Mouse (Mus musculus) forelimb bud, embryonic 11.5 days (tissue): ENCODE measurements around the gene Rdh16f2.
"Not testable (repeated sequence)": the region's sequence is repeated elsewhere in the genome, so short reads cannot be mapped to it uniquely, and the experiment has no call there.

Experiments
- DNase-seq: peaks from one replicate; pipeline ENCODE4 v3.0.0-alpha.2; 2012; ENCODE audit warnings: low read depth, low spot score

Rdh16f2 gene

DNA sequence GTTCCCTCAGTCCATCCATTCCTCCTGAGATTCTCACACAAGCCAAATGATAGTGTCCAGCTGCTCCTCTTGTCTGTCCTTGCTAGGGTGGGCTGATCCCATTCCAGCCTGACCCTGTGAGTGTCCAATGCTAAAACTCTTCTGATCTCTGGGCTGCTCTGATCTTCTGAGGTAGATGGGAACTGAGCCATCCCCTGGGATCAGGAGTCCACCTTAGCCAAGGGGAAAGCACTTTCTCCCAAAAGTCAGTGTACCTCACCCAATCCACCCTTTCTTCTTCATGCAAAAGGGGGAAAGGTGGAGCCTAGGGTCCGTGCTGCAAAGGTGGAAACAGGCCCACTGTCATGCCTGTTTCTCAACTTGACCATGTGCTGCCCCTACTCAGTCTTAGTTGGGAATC, 25.2 kb downstream of the Rdh16f2 start:
- no peak for DNase-seq

- not testable (repeated sequence) for DNase-seq
These were observed 27.1 kb downstream of the Rdh16f2 start for GRCm38 (mm10) chr10:127893163-127894022.

GRCm38 (mm10) chr10:127896705-127897104, 30.4 kb downstream of the Rdh16f2 start:
- no peak for DNase-seq

- no peak for DNase-seq
These were observed 31.2 kb downstream of the Rdh16f2 start for GRCm38 (mm10) chr10:127897506-127897905.

DNA sequence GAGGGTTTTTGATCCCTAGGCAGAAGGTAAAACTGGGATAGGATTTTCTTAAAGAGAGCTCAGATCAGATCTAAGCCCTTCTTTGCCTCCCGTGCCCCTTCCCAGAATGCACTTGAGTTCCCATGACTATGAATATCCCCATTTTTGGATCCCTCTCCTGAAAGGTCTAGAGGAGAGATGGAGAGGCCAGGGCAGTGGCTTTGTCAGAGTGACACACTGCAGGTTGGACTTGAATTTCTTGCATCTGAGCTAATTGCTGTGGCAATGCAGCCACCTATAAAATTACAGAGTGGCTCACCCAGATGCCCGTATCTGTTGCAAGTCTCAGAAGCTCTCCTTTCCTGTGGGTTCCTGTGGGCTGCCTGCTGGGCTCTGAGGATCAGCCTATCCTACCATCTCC, 31.9 kb downstream of the Rdh16f2 start, which contains the start of gene Sdr9c7:
Gene Sdr9c7, plus strand, starts transcription at position 301 of the 400 bp plus-strand sequence.
- no peak for DNase-seq

DNA sequence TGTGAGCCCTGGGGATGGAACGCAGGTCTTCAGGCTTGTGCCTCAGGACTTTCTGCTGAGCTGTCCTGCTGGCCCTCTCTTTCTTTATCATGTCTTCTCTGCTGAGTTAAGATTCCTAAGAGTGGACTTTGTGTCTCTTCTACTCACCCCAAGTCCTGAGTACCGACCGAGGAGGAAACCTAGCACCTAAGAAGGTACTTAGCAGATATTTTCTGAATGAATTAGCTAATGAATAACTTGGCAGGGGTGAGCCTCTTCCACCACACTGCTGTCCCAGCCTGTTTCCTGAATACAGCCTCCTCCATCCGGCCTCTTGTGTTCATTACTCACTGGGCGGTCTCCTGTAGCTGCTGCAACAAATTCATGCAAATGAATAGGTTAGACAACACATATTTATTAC, 33.5 kb downstream of the Rdh16f2 start:
- DNase-seq = no peak

- DNase-seq = no peak
These were observed 35.5 kb downstream of the Rdh16f2 start for GRCm38 (mm10) chr10:127901751-127902150.

DNA sequence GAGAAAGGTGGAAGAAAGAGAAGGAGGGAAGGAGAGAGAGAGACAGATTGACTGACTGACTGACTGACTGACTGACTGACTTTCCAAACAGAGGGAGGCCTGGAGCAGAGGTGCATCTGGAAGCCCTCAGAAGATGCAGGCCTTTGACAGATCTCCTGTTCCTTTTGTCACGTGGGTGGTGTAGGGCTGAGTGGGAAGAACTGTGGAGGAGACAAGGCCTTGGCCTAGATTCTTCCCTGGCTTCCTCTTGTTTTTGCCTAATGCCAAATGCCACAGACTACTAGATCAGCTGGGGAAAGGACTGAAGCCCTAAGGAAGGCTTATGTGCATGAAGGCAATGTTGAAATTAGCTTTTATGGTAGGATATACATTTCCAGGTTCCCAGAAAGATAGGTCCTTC, 36.8 kb downstream of the Rdh16f2 start:
- no peak for DNase-seq

DNA sequence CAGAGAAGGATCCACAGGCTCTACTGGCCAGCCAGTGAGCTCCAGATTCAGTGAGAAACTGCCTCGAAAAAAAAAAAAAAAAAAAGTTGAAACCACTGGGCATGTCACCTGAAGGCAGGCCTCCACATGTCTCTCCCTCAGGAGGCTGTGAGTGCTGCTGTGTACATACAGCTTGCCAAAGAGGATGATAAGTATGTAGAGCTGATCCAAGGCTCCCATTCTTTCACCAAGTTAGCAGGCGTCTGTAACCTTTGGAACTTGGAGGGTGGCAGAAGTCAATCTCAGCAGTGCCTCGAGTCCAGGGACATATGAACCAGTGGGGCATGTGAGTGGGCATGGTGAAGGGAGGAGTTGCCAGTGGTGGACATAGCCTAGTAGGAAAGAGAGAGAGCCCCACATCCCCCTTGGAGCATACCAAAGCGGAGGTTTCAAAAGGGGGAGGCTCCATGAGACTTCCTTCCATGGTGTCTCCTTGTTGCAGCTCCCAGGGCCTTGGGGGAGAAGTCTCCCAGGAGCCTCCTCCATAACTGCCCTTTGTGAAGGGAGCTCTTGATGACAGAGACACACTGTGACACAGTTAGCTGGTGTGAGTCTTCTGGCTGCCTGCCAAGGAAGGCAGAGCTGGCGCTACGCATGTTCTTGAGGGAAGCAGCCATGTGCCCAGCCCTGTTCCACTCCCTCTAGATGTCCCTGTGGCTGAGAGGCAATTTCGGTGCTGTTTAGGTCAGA, 38.6 kb downstream of the Rdh16f2 start:
- no peak for DNase-seq

DNA sequence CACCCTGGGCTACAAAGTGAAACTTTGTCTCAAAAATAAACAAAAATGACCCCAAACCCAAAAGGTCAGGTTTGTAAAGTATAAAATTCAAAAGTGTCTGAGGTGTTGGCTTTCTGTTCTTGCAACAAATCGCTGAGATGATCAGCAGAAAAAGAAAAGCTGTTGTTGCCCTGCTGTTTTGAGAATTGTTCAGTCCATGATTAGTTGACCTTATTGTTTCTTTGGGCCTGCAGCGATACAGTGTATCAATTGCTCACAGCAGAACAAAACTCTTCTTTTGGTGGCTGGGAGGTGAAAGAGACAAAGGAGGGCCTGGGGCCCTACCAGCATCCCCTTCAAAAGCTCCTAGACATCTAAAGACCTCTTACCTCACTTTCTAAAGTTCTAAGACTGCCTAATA, 39.9 kb downstream of the Rdh16f2 start:
- DNase-seq = no peak

- DNase-seq = no peak
These were observed 41.2 kb downstream of the Rdh16f2 start for GRCm38 (mm10) chr10:127907386-127907951.

- no peak for DNase-seq
These were observed 49.3 kb downstream of the Rdh16f2 start for GRCm38 (mm10) chr10:127915578-127915977.

- not testable (repeated sequence) for DNase-seq
These were observed 50.9 kb downstream of the Rdh16f2 start for GRCm38 (mm10) chr10:127917183-127917582.

DNA sequence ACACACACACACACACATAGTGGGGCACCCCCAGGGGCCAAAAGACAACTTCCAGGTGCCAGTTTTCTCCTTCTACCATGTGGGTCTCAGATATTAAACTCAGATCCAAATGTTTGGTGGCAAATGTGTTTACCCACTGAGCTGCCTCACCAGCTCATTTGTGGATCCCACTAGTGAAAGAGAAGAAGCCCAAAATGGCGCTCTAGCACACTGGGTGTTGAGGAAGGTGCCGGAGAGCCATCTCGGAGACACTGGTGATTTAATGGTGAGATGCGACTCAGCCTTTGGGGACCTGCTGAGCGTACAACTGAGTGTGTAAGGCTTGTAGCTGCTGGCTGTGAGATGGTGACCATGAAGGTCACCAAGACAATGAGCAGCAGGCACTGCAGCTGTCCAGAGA, 51.4 kb downstream of the Rdh16f2 start:
- no peak for DNase-seq

GRCm38 (mm10) chr10:127922241-127922640, 56.0 kb downstream of the Rdh16f2 start:
- DNase-seq = no peak

DNA sequence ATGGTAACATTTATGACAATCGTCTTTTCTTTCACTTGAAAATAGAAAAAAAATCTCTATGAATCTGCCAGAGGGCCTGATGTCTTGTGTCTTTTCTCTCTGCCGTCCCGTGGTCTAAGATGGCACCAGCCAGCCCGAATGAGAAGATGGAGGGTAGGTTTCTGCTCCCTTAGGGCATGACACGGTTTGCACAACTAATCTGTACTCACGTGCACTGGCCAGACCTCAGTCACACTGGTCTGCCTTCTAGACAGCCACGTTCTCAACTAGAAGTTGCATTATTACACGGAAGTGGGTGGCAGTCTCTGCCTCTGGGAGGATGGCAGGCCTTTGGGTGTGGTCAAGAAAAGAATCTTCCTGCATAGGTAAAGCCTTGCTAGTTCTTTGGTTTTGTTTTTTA, 56.8 kb downstream of the Rdh16f2 start:
- DNase-seq = no peak

GRCm38 (mm10) chr10:127924597-127925378, 58.5 kb downstream of the Rdh16f2 start:
- no peak for DNase-seq
